Mouse (Mus musculus) cerebellum, adult 2 months (tissue): ENCODE measurements at regions not wholly inside any gene's neighbourhood (a gene's known extent, or its start where the extent isn't known, plus 50 kb on each side); places are given as distances from the start of the nearest gene placed in this dataset.
A peak's percentile ranks its signal among the peaks of the same experiment; 100 is the strongest.

Experiments
- DNase-seq, 2 experiments: peaks; one replicate each; pipeline ENCODE4 v3.0.0; 2021
- H3K27ac ChIP-seq: fragments of 200-500 bp; 2 replicates; pipeline ENCODE4 v1.5.1; 2012; ENCODE audit warnings: low read length, control low read depth, inconsistent platforms; ENCODE audit not compliant: insufficient read depth
- H3K27me3 ChIP-seq: fragments of 200-500 bp; 2 replicates; pipeline ENCODE4 v1.6.1; 2012; ENCODE audit warnings: inconsistent platforms, mild to moderate bottlenecking, low read length, moderate library complexity; ENCODE audit not compliant: control insufficient read depth, insufficient read depth
- H3K4me1 ChIP-seq: fragments of 200-500 bp; 2 replicates; pipeline ENCODE4 v1.6.1; 2011; ENCODE audit warnings: low read length; ENCODE audit not compliant: control insufficient read depth, insufficient read depth
- H3K4me3 ChIP-seq: fragments of 200-500 bp; replicated peaks from 2 replicates; pipeline ENCODE3; 2011; ENCODE audit warnings: mild to moderate bottlenecking, low read depth, low read length, control low read depth; ENCODE audit not compliant: insufficient read depth
- CTCF ChIP-seq: fragments of 200-500 bp; IDR thresholded peaks from 2 replicates; pipeline ENCODE4 v1.5.1; 2011; ENCODE audit warnings: low read depth, mild to moderate bottlenecking, control low read depth, low read length, moderate library complexity, borderline replicate concordance; ENCODE audit not compliant: insufficient read depth
- POLR2A ChIP-seq: fragments of 200-500 bp; IDR thresholded peaks from 2 replicates; pipeline ENCODE4 v1.6.1; 2011; ENCODE audit warnings: low read length, control low read depth, borderline replicate concordance; ENCODE audit not compliant: insufficient read depth
- WGBS: fragments of 180-500 bp; shearing (Covaris S2); methylation state at CpG from one replicate; pipeline ENCODE4 v1.1.7; 2018; 5-methylcytosine and 5-hydroxymethylcytosine counted together

GRCm38 (mm10) chr13:116795041-116795440 is 230.3 kb downstream of the Parp8 start:
- DNase-seq: no peak
- Histone ChIP-seq H3K27ac (no peak overlapping the region), H3K27me3 (no peaks in the 10 kb centered on the region), H3K4me1 (no peaks in the 10 kb centered on the region), H3K4me3 (no peak overlapping the region)
- TF ChIP-seq POLR2A: no peak
- no peak for TF ChIP-seq CTCF
- 37% methylated on average over 2 of the region's 2 CpGs for WGBS

- H3K27me3 ChIP-seq: no peaks in the 10 kb centered on the region
- H3K4me3 ChIP-seq: no peak overlapping the region
- DNase-seq: no peak
- H3K4me1 ChIP-seq: no peaks in the 10 kb centered on the region
- TF ChIP-seq CTCF: no peak
- TF ChIP-seq POLR2A: no peak
- no peak overlapping the region for H3K27ac ChIP-seq
Observed at GRCm38 (mm10) chr13:116781616-116782015, 243.7 kb downstream of the Parp8 start.

- Histone ChIP-seq H3K4me3 (no peak overlapping the region), H3K4me1 (no peaks in the 10 kb centered on the region), H3K27me3 (no peaks in the 10 kb centered on the region), H3K27ac (no peak overlapping the region)
- no peak for DNase-seq
- TF ChIP-seq POLR2A (no peak), CTCF (no peak)
- 90% methylated on average over 3 of the region's 3 CpGs for WGBS
Observed at GRCm38 (mm10) chr13:116765491-116765890, 259.8 kb downstream of the Parp8 start.

DNA sequence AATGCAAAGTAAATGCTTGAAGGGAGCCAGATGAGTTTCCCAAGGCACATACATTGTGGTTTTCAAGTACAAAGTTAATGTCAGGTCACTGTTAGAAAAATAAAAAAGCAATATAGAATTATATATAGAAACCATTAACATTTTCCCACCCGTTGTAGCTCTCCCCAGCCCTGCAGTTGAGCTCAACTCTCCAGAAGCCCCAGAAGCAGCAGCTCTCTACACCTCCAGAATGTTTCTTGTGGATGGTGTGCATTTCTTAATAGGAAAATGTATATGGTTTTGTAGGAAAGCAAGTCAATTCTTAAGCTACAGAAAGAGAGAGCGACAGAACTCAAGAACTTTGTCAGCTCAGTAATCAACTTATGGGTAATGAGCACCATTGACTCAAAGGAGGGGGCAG is 265.4 kb downstream of the Parp8 start:
- Histone ChIP-seq H3K4me3 (no peak overlapping the region), H3K27ac (no peak overlapping the region), H3K4me1 (no peaks in the 10 kb centered on the region), H3K27me3 (no peaks in the 10 kb centered on the region)
- WGBS: 88% methylated on average over 2 of the region's 2 CpGs
- TF ChIP-seq POLR2A (no peak), CTCF (no peak)
- DNase-seq: no peak

- H3K4me3 ChIP-seq: no peak overlapping the region
- no peaks in the 10 kb centered on the region for H3K27me3 ChIP-seq
- no peak for DNase-seq
- H3K27ac ChIP-seq: no peak overlapping the region
- no peaks in the 10 kb centered on the region for H3K4me1 ChIP-seq
- no peak for TF ChIP-seq POLR2A
- no peak for TF ChIP-seq CTCF
- 76% methylated on average over 4 of the region's 4 CpGs for WGBS
Observed at GRCm38 (mm10) chr13:116740825-116741224, 284.5 kb downstream of the Parp8 start.

DNA sequence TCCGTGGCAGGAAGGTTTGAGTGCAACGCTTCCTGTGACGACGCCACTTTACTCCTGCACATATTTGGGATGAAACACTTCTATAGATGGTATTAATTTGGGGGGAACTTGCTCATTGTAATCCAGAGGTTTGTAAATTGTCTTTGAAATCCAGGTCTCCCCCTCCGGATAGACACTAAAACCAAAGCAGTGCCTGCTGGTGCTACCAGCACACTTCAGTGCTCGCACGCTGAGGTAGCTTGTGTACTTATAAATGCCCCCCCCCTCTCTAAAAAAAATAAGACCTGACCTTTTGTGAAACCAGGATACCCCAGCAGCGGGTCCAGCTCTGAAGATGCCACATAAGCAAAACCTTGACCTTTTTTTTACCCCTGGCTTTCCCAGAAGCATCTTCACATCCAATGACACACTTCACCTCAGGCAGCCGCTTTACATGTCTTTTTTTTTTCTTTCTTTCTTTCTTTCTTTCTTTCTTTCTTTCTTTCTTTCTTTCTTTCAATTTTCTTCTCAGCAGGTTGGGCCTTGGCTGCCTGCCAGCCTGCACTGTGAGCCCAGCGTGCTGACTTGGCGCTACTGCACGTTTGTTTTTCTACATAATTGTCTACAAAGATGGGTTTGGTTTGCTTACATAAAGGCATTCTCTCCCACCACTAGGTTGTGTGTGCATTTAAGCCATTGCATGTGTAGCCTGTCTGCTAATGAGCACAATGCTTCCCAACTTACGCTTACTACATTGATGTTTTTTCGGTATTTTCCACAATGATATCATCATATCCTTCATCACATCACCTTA is 301.8 kb downstream of the Parp8 start:
- TF ChIP-seq CTCF (no peak), POLR2A (no peak)

DNA sequence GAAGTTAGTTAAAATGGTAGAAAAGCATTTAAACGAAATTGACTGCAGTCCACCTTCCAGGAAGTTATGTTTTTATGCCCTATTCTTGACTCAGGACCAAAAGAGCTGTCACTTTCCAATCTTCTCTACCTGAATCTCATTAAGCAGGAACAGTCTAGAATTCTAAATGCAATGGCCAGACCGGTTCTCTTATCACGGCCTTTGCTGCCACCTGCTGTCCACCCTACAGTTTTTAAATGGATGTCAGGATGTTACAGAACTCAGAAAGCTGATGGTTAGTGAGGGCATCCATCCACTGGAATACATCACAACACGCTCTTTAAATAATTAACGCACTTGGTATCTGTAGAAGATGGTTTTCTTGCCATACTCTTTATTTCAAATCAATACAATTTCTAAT is 310.5 kb downstream of the Parp8 start:
- 14% methylated on average over 5 of the region's 5 CpGs for WGBS
- no peak overlapping the region for H3K4me3 ChIP-seq
- H3K27ac ChIP-seq: no peak overlapping the region
- H3K4me1 ChIP-seq: no peaks in the 10 kb centered on the region
- peak; percentile 20 to 36 for DNase-seq
- TF ChIP-seq POLR2A: no peak
- peak; percentile 68; the same call in 1 of the 2 replicates for TF ChIP-seq CTCF
- H3K27me3 ChIP-seq: no peaks in the 10 kb centered on the region; the same call in 1 of the 2 replicates

More for the DNA sequence above, 301.8 kb downstream of the Parp8 start:
- Histone ChIP-seq H3K27ac (no peak overlapping the region), H3K27me3 (no peaks in the 10 kb centered on the region), H3K4me1 (no peaks in the 10 kb centered on the region), H3K4me3 (no peak overlapping the region)
- peak; percentile 12 to 20 for DNase-seq
- 44% methylated on average over 14 of the region's 14 CpGs for WGBS

DNA sequence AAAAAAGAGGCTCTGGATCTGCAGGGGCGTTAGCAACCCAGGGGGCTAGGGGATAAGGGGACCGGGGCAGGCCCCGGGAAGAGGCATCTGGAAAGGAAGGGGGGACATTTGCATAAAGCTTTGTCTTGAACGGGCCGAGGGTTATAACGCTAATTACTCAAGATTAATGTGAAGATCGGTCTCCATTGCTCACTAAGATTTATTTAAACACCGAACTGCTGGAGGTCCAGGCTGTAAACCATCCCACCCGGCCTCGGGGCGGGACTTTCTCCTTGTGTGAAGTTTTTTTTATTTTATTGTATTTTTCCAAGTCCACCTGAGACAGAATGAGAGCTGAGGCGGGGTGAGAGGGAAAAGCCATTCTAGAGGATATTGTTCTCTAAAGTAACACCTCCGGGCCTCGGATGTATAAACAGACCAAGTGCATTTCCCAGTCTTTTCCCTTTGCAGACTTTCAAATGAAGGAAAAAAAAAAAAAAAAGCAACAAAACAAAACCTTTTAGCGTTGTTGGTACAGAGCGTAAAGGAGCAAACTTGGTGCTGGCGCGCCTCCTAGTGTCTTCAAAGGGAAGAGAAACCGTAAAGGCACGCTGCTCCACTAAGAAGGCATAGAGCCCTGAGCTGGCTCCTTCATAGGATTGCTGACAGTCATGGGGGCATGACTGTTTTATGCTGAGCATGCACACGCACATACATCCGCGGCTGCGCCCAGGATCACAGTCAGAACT is 313.3 kb downstream of the Parp8 start:
- no peak overlapping the region for H3K27ac ChIP-seq
- 2% methylated on average over 24 of the region's 24 CpGs for WGBS
- H3K4me1 ChIP-seq: no peaks in the 10 kb centered on the region
- peaks cover 10% of the 10 kb centered on the region; the same call in 1 of the 2 replicates for H3K27me3 ChIP-seq
- DNase-seq: peak; percentile 16 to 38
- no peak overlapping the region for H3K4me3 ChIP-seq
- TF ChIP-seq POLR2A: no peak
- TF ChIP-seq CTCF: peak; percentile 60; the same call in 1 of the 2 replicates
